Mouse (Mus musculus) thymus, postnatal 14 days (tissue): ENCODE measurements around the gene Bloc1s5.

Source experiments
- DNase-seq: peaks from one replicate; pipeline ENCODE4 v3.0.0; 2021

Bloc1s5 gene

GRCm38 (mm10) chr13:38616887-38617286, 18.0 kb downstream of the Bloc1s5 start:
- no peak for DNase-seq

- no peak for DNase-seq
Observed at GRCm38 (mm10) chr13:38615656-38616055, 19.3 kb downstream of the Bloc1s5 start.

- no peak for DNase-seq
Observed at GRCm38 (mm10) chr13:38614298-38614697, 20.6 kb downstream of the Bloc1s5 start.

- DNase-seq = no peak
Observed at GRCm38 (mm10) chr13:38613583-38613982, 21.3 kb downstream of the Bloc1s5 start.

- no peak for DNase-seq
Observed at GRCm38 (mm10) chr13:38612608-38613007, 22.3 kb downstream of the Bloc1s5 start.

- DNase-seq = no peak
Observed at GRCm38 (mm10) chr13:38612179-38612578, 22.7 kb downstream of the Bloc1s5 start.

- no peak for DNase-seq
Observed at GRCm38 (mm10) chr13:38610336-38610735, 24.6 kb downstream of the Bloc1s5 start.

- DNase-seq = no peak
Observed at GRCm38 (mm10) chr13:38607130-38607529, 27.8 kb downstream of the Bloc1s5 start.

GRCm38 (mm10) chr13:38605353-38605752, 29.6 kb downstream of the Bloc1s5 start:
- no peak for DNase-seq

GRCm38 (mm10) chr13:38602966-38603365, 31.9 kb downstream of the Bloc1s5 start:
- DNase-seq = no peak

GRCm38 (mm10) chr13:38602243-38602832, 32.6 kb downstream of the Bloc1s5 start:
- no peak for DNase-seq

- DNase-seq = no peak
Observed at GRCm38 (mm10) chr13:38600811-38601210, 34.1 kb downstream of the Bloc1s5 start.

GRCm38 (mm10) chr13:38597076-38597475, 37.8 kb downstream of the Bloc1s5 start:
- DNase-seq = no peak

- DNase-seq = no peak
Observed at GRCm38 (mm10) chr13:38596461-38596860, 38.4 kb downstream of the Bloc1s5 start.

- no peak for DNase-seq
Observed at GRCm38 (mm10) chr13:38593114-38593513, 41.8 kb downstream of the Bloc1s5 start.

GRCm38 (mm10) chr13:38587350-38587749, 47.6 kb downstream of the Bloc1s5 start:
- no peak for DNase-seq

GRCm38 (mm10) chr13:38586451-38586850, 48.5 kb downstream of the Bloc1s5 start:
- DNase-seq = no peak

- DNase-seq = no peak
Observed at GRCm38 (mm10) chr13:38582768-38583167, 52.1 kb downstream of the Bloc1s5 start.

GRCm38 (mm10) chr13:38580601-38581457, 54.1 kb downstream of the Bloc1s5 start:
- DNase-seq = peak; percentile 56

GRCm38 (mm10) chr13:38579971-38580600, 54.8 kb downstream of the Bloc1s5 start:
- DNase-seq = no peak

- no peak for DNase-seq
Observed at GRCm38 (mm10) chr13:38574668-38575067, 60.2 kb downstream of the Bloc1s5 start.

- no peak for DNase-seq
Observed at GRCm38 (mm10) chr13:38573281-38573680, 61.6 kb downstream of the Bloc1s5 start.

GRCm38 (mm10) chr13:38565245-38565644, 69.7 kb downstream of the Bloc1s5 start:
- no peak for DNase-seq

- DNase-seq = no peak
Observed at GRCm38 (mm10) chr13:38554611-38555010, 80.3 kb downstream of the Bloc1s5 start.
